In genomic region chr16:33837191-33837590, GRCm38 (mm10) we compare ENCODE assay signal across 11 mouse cellular contexts. TPM values are rescaled to one million over a fixed set of nuclear protein-coding genes. Genes with fewer than 3 reads are reported as not detected.
DNase-seq lines count a peak whose midpoint lies in the region; ATAC-seq and TF ChIP-seq lines count a peak whose summit lies in the region.
"Had no signal": no experiment of that assay in that cellular context is flagged by ENCODE, and none has a peak within 500 bp of the region (broad histone marks: within the 10 kb centered on the region; RNA-seq: fewer than 3 reads in every experiment).

No protein-coding gene starts in this region.

- ATAC-seq in limb, embryonic 12.5 days (ENCODE audit: insufficient number of reproducible peaks, insufficient read depth, low FRiP score, low TSS enrichment, low read depth), result no peak

- 60% methylated on average over 3 of the region's 3 CpGs for WGBS in limb, embryonic 12.5 days

- no peaks in the 10 kb centered on the region for H3K27me3 ChIP-seq in C2C12 (ENCODE audit: control insufficient read depth, insufficient read depth, insufficient read length)
- no peaks in the 10 kb centered on the region for H3K27me3 ChIP-seq in limb, embryonic 12.5 days

- TF ChIP-seq CTCF in C2C12 (IDR thresholded peaks at IDR 0.05; ENCODE audit: control insufficient read depth, insufficient read depth, insufficient read length), result no peak

- H3K9me3 ChIP-seq in limb, embryonic 12.5 days, result no peaks in the 10 kb centered on the region

- peaks cover 58% of the 10 kb centered on the region for H3K79me3 ChIP-seq in C2C12 (ENCODE audit: low read depth)

- no peak overlapping the region for H3ac ChIP-seq in C2C12 (ENCODE audit: control insufficient read depth, insufficient read length, low read depth)

- no peak overlapping the region for H3K9ac ChIP-seq in limb, embryonic 12.5 days (replicated peaks)

- H3K4me2 ChIP-seq in limb, embryonic 12.5 days, result no peak overlapping the region

- H3K79me2 ChIP-seq in C2C12 (ENCODE audit: control insufficient read depth, insufficient read depth), result peaks cover 92% of the 10 kb centered on the region

- peaks cover 61% of the 10 kb centered on the region for H3K4me1 ChIP-seq in limb, embryonic 12.5 days (replicated peaks)

- H3K27ac ChIP-seq in limb, embryonic 12.5 days, result peak overlapping the region; percentile 74

- intact Hi-C loops in gastrocnemius, postnatal 14 days (cut with DNase I; ENCODE audit: low total_unique reads), result loop anchor here (10.0 kb wide), 1 partner anchor 48 kb away; no protein-coding TSS in a partner anchor

- DNase-seq in gastrocnemius, adult 18-20 months (ENCODE audit: low spot score), result peak; percentile 35
- DNase-seq in gastrocnemius, postnatal 14 days, result no peak
- DNase-seq in cerebellum, postnatal 25 days, result peak; percentile 52 to 66
- DNase-seq in frontal cortex, adult 2 months (ENCODE audit: extremely low spot score in 1 of 2, low spot score in 1 of 2), result no peak
- DNase-seq in natural killer cell, adult 2 months (ENCODE audit: low spot score in 2 of 2), result no peak
- DNase-seq in thymus, postnatal 25 days, result no peak
- DNase-seq: kidney, adult 18-20 months; thymus, adult 2 months had no signal

- no peaks in the 10 kb centered on the region for H3K36me3 ChIP-seq in C2C12 (ENCODE audit: control insufficient read depth, insufficient read depth)
- H3K36me3 ChIP-seq in limb, embryonic 12.5 days, result peaks cover 4% of the 10 kb centered on the region; the same call in 1 of the 2 replicates

- no peak overlapping the region for H3K4me3 ChIP-seq in C2C12 (ENCODE audit: insufficient read depth, poor library complexity, severe bottlenecking)
- no peak overlapping the region for H3K4me3 ChIP-seq in limb, embryonic 12.5 days (replicated peaks)
- H3K4me3 ChIP-seq: megakaryocyte, embryonic 14.5 days had no signal

TF ChIP-seq in C2C12, 6 proteins besides CTCF, POLR2A, EP300 and RAD21:
- no peak for TF ChIP-seq FOSL1 (IDR thresholded peaks at IDR 0.05; ENCODE audit: insufficient read depth, low read length, poor library complexity, severe bottlenecking)
- peak; percentile 29 for TF ChIP-seq MYOD1 (IDR thresholded peaks at IDR 0.05; ENCODE audit: control insufficient read depth, insufficient read length, low read depth)

RNA-seq across cellular contexts. Expression of gene Itgb5, which starts 7.7 kb away (rescaled TPM):
- total RNA-seq in gastrocnemius, adult 18-20 months (2021), result 100 to 1,000 TPM in 1 of 2 experiments, 10 to 100 TPM in 1; 94.8 to 115 TPM
- total RNA-seq in gastrocnemius, postnatal 14 days (2021), result 10 to 100 TPM; 31.9 to 33.3 TPM
- polyA plus RNA-seq in C2C12 (2012; fragmentation: generic; extraction: Trizol), result 46.0 TPM
- 77.9 and 86.0 TPM in 2 replicates for polyA plus RNA-seq in limb, embryonic 12.5 days (2016; fragmentation: Nextera tagmentation; extraction: Ambion mirVana)
- 36.6 and 42.4 TPM in 2 replicates for polyA plus RNA-seq in frontal cortex, adult 2 months (2012; rRNA removed)

RNA-seq across cellular contexts. Expression of gene Muc13, which starts 43.4 kb away (rescaled TPM):
- total RNA-seq in gastrocnemius, adult 18-20 months (2021), result not detected
- total RNA-seq in gastrocnemius, postnatal 14 days (2021), result not detected
- 0.02 TPM for polyA plus RNA-seq in C2C12 (2012; fragmentation: generic; extraction: Trizol)
- 0.11 and 0.18 TPM in 2 replicates for polyA plus RNA-seq in limb, embryonic 12.5 days (2016; fragmentation: Nextera tagmentation; extraction: Ambion mirVana)
- polyA plus RNA-seq in frontal cortex, adult 2 months (2012; rRNA removed), result 0.06 and 0.08 TPM in 2 replicates

Comparison
In these comparisons a context has a peak if more than half of its experiments do, and no peak if none do; other contexts are left out.
1. DNase-seq: peak in gastrocnemius, adult 18-20 months (single experiment) and cerebellum, postnatal 25 days (2 of 2); none in gastrocnemius, postnatal 14 days (single experiment), frontal cortex, adult 2 months (0 of 2), natural killer cell, adult 2 months (0 of 2) and thymus, postnatal 25 days (single experiment).